8 mouse cellular contexts compared by ENCODE assay signal in the genomic region with DNA sequence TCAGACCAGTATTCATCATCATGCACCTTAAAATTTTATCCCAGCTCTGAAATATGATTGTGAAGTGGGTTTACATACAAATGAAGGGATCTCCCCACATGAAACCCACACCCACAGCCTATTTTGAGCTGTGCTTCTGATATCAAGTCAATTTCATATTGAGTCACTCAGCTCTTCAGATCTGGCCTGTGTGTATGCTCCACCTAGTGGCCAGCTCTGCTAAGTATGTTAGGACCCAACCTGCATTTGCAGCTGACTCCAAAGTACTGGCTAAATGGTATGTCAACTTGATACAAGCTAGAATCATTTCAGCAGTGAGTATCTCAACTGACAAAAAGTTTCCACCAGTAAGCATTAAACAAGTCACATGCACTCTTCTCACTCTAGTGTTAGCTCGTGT.
DNase-seq lines count a peak whose midpoint lies in the region; ATAC-seq and TF ChIP-seq lines count a peak whose summit lies in the region.

No protein-coding gene starts in this region.

- 41% methylated on average over 1 of the region's 1 CpGs for WGBS in forebrain, postnatal 0 days
- WGBS in liver, postnatal 0 days (ENCODE audit: insufficient replicate concordance): 11% methylated on average over 1 of the region's 1 CpGs

- no peak overlapping the region for H3K27ac ChIP-seq in forebrain, postnatal 0 days (ENCODE audit: low read depth, low read length)
- no peak overlapping the region for H3K27ac ChIP-seq in liver, postnatal 0 days (ENCODE audit: low read depth)

- no peaks in the 10 kb centered on the region for H3K27me3 ChIP-seq in forebrain, postnatal 0 days (ENCODE audit: insufficient read depth, low read length)
- H3K27me3 ChIP-seq in liver, postnatal 0 days (ENCODE audit: insufficient read depth, low read length): no peaks in the 10 kb centered on the region

- H3K4me2 ChIP-seq in forebrain, postnatal 0 days (ENCODE audit: low read depth): no peak overlapping the region
- no peak overlapping the region for H3K4me2 ChIP-seq in liver, postnatal 0 days (ENCODE audit: low read depth, low read length)

- H3K36me3 ChIP-seq in forebrain, postnatal 0 days (ENCODE audit: insufficient read depth): no peaks in the 10 kb centered on the region
- no peaks in the 10 kb centered on the region for H3K36me3 ChIP-seq in liver, postnatal 0 days (replicated peaks; ENCODE audit: insufficient read depth, low read length)

- TF ChIP-seq CTCF in forebrain, postnatal 0 days (IDR thresholded peaks at IDR 0.05; ENCODE audit: low read depth): peak; percentile 74
- TF ChIP-seq CTCF in liver, postnatal 0 days (IDR thresholded peaks at IDR 0.05; ENCODE audit: low read depth): peak; percentile 63

- no peak overlapping the region for H3K4me3 ChIP-seq in forebrain, postnatal 0 days (ENCODE audit: low read depth, low read length)
- no peak overlapping the region for H3K4me3 ChIP-seq in liver, postnatal 0 days (ENCODE audit: low read depth, low read length)

- H3K4me1 ChIP-seq in forebrain, postnatal 0 days (ENCODE audit: insufficient read depth): no peaks in the 10 kb centered on the region
- no peaks in the 10 kb centered on the region for H3K4me1 ChIP-seq in liver, postnatal 0 days (ENCODE audit: insufficient read depth)

- H3K9me3 ChIP-seq in forebrain, postnatal 0 days (ENCODE audit: low read length): no peaks in the 10 kb centered on the region
- no peaks in the 10 kb centered on the region for H3K9me3 ChIP-seq in liver, postnatal 0 days (ENCODE audit: low read length)

- intact Hi-C loops in gastrocnemius, postnatal 14 days (cut with DNase I; ENCODE audit: low total_unique reads): no loop called here

- no peak for TF ChIP-seq EP300 in liver, postnatal 0 days (IDR thresholded peaks at IDR 0.05; ENCODE audit: low read depth)

- H3K9ac ChIP-seq in forebrain, postnatal 0 days: no peak overlapping the region
- no peak overlapping the region for H3K9ac ChIP-seq in liver, postnatal 0 days (replicated peaks)

- peak; percentile 62; the same call in 1 of the 2 replicates for ATAC-seq in forebrain, postnatal 0 days
- ATAC-seq in liver, postnatal 0 days: no peak

- DNase-seq in adrenal gland, adult 18-20 months (ENCODE audit: low spot score in 2 of 2): peak; percentile 18 to 28
- DNase-seq in adrenal gland, postnatal 4 days (ENCODE audit: low spot score in 2 of 2): no peak
- peak; percentile 54 for DNase-seq in 3T3-L1 (ENCODE audit: low read depth, low spot score)
- peak; percentile 18 for DNase-seq in cerebellum, adult 11-12 months
- DNase-seq in forebrain, postnatal 0 days: peak; percentile 66
- peak; percentile 27 for DNase-seq in liver, postnatal 0 days
- no peak for DNase-seq in gastrocnemius, postnatal 14 days
- DNase-seq in thymus, postnatal 0 days (ENCODE audit: low spot score): no peak

Comparison
In these comparisons a context has a peak if more than half of its experiments do, and no peak if none do; other contexts are left out.
1. DNase-seq: peak in adrenal gland, adult 18-20 months (2 of 2), 3T3-L1 (single experiment), cerebellum, adult 11-12 months (single experiment), forebrain, postnatal 0 days (single experiment) and liver, postnatal 0 days (single experiment); none in adrenal gland, postnatal 4 days (0 of 2), gastrocnemius, postnatal 14 days (single experiment) and thymus, postnatal 0 days (single experiment).